Mouse (Mus musculus) heart, embryonic 16.5 days (tissue): ENCODE results near the gene Pfdn2. TPM values are rescaled to one million over a fixed set of nuclear protein-coding genes. Genes with fewer than 3 reads are reported as not detected.
"Not testable (repeated sequence)": the region's sequence is repeated elsewhere in the genome, so short reads cannot be mapped to it uniquely, and the experiment has no call there.

Experiments
- ATAC-seq: fragments of 200-750 bp; cut with Nextera tagmentation; replicated peaks from 2 replicates; pipeline ENCODE4 v1.8.0; 2017; ENCODE audit warnings: moderate number of reproducible peaks; ENCODE audit not compliant: insufficient read depth, low FRiP score; ENCODE audit errors: extremely low read depth
- H3K27ac ChIP-seq: fragments of 300-500 bp; sonication (generic); 2 replicates; pipeline ENCODE4 v1.5.1; 2014; ENCODE audit warnings: mild to moderate bottlenecking, low read length, control low read depth, moderate library complexity
- H3K27me3 ChIP-seq: fragments of 300-500 bp; sonication (generic); 2 replicates; pipeline ENCODE4 v1.6.1; 2014; ENCODE audit warnings: low read length, mixed read lengths; ENCODE audit not compliant: control insufficient read depth, insufficient read depth
- H3K36me3 ChIP-seq: fragments of 300-500 bp; sonication (generic); 2 replicates; pipeline ENCODE4 v1.6.1; 2014; ENCODE audit not compliant: control insufficient read depth, insufficient read depth
- H3K4me1 ChIP-seq: fragments of 300-500 bp; sonication (generic); 2 replicates; pipeline ENCODE4 v1.6.1; 2014; ENCODE audit warnings: low read length, mixed read lengths; ENCODE audit not compliant: control insufficient read depth, insufficient read depth
- H3K4me2 ChIP-seq: fragments of 300-500 bp; sonication (generic); 2 replicates; pipeline ENCODE4 v1.6.1; 2014; ENCODE audit warnings: low read depth, mild to moderate bottlenecking, control low read depth, low read length
- H3K4me3 ChIP-seq: fragments of 300-500 bp; sonication (generic); 2 replicates; pipeline ENCODE4 v1.5.1; 2014; ENCODE audit warnings: mild to moderate bottlenecking, control low read depth, low read length
- H3K9ac ChIP-seq: fragments of 300-500 bp; sonication (generic); 2 replicates; pipeline ENCODE4 v1.6.1; 2014; ENCODE audit warnings: low read length, control low read depth
- H3K9me3 ChIP-seq: fragments of 300-500 bp; sonication (generic); replicated peaks from 2 replicates; pipeline ENCODE4 v1.6.1; 2016; ENCODE audit warnings: low read length; ENCODE audit not compliant: control insufficient read depth
- WGBS: fragments of 180-500 bp; shearing (Covaris S2); extraction: QIAGEN DNeasy Blood & Tissue Kit; methylation state at CpG from one replicate; pipeline ENCODE4 v1.1.7; 2014; 5-methylcytosine and 5-hydroxymethylcytosine counted together
- polyA plus RNA-seq: library from polyadenylated mRNA; unstranded; fragments of >200 nt; fragmentation: Nextera tagmentation; extraction: Ambion mirVana; gene quantifications from 2 replicates; pipeline ENCODE4 v1.2.1, GENCODE M21; 2015

Pfdn2 gene
- polyA plus RNA-seq, 1 experiment from 2014 or later = 84.5 TPM

- H3K27me3 ChIP-seq, H3K9ac ChIP-seq, H3K4me3 ChIP-seq, H3K36me3 ChIP-seq, H3K9me3 ChIP-seq, ATAC-seq, H3K27ac ChIP-seq, H3K4me2 ChIP-seq: not testable (repeated sequence)
- 73% methylated on average over 4 of the region's 4 CpGs for WGBS
- peaks cover 24% of the 10 kb centered on the region for H3K4me1 ChIP-seq
These were observed 18.9 kb upstream of the Pfdn2 start for GRCm38 (mm10) chr1:171326588-171326987.

- WGBS = 15% methylated on average over 9 of the region's 9 CpGs
- H3K27me3 ChIP-seq = no peaks in the 10 kb centered on the region
These were observed 17.2 kb upstream of the Pfdn2 start for GRCm38 (mm10) chr1:171328244-171328643.

GRCm38 (mm10) chr1:171328839-171329432 is 16.5 kb upstream of the Pfdn2 start, which contains the start of gene Dedd:
TSS of gene Dedd (plus strand) at chr1:171329145.
- peak within 1 kb of the TSS; percentile 100 for H3K27ac ChIP-seq
- WGBS = under 1% methylated on average over 41 of the region's 48 CpGs
- H3K27me3 ChIP-seq = no peaks in the 10 kb centered on the region
- no peaks in the 10 kb centered on the region for H3K9me3 ChIP-seq
- H3K36me3 ChIP-seq = no peaks in the 10 kb centered on the region
- H3K9ac ChIP-seq = peak within 1 kb of the TSS; percentile 99
- H3K4me3 ChIP-seq = peak within 1 kb of the TSS; percentile 93
- peaks cover 33% of the 10 kb centered on the region for H3K4me1 ChIP-seq
- peak; percentile 90 for ATAC-seq
- peak within 1 kb of the TSS; percentile 97 for H3K4me2 ChIP-seq

More at GRCm38 (mm10) chr1:171328244-171328643, 17.2 kb upstream of the Pfdn2 start:
- Histone ChIP-seq H3K4me2 (peak overlapping the region; percentile 97), H3K4me3 (peak overlapping the region; percentile 93), H3K9ac (peak overlapping the region; percentile 99), H3K27ac (peak overlapping the region; percentile 100), H3K9me3 (no peaks in the 10 kb centered on the region), H3K36me3 (no peaks in the 10 kb centered on the region), H3K4me1 (peaks cover 32% of the 10 kb centered on the region)
- ATAC-seq = no peak

- Histone ChIP-seq H3K27ac (peak overlapping the region; percentile 100), H3K27me3 (no peaks in the 10 kb centered on the region), H3K4me2 (peak overlapping the region; percentile 97), H3K4me1 (peaks cover 33% of the 10 kb centered on the region), H3K9ac (peak overlapping the region; percentile 99), H3K36me3 (no peaks in the 10 kb centered on the region), H3K4me3 (peak overlapping the region; percentile 93), H3K9me3 (no peaks in the 10 kb centered on the region)
- peak; percentile 84 for ATAC-seq
- under 1% methylated on average over 44 of the region's 61 CpGs for WGBS
These were observed 15.8 kb upstream of the Pfdn2 start for GRCm38 (mm10) chr1:171329433-171330215.

- H3K4me1 ChIP-seq = peaks cover 33% of the 10 kb centered on the region
- H3K9me3 ChIP-seq = no peaks in the 10 kb centered on the region
- peak overlapping the region; percentile 100 for H3K27ac ChIP-seq
- H3K4me2 ChIP-seq = peak overlapping the region; percentile 97
- no peaks in the 10 kb centered on the region for H3K36me3 ChIP-seq
- no peak for ATAC-seq
- peak overlapping the region; percentile 93 for H3K4me3 ChIP-seq
- peak overlapping the region; percentile 99 for H3K9ac ChIP-seq
- H3K27me3 ChIP-seq = no peaks in the 10 kb centered on the region
- WGBS = under 1% methylated on average over 4 of the region's 4 CpGs
These were observed 15.3 kb upstream of the Pfdn2 start for GRCm38 (mm10) chr1:171330216-171330560.

- H3K36me3 ChIP-seq = peaks cover 39% of the 10 kb centered on the region
- 93% methylated on average over 16 of the region's 16 CpGs for WGBS
- no peak for ATAC-seq
- H3K27ac ChIP-seq = no peak overlapping the region
- H3K9ac ChIP-seq = no peak overlapping the region
- H3K4me1 ChIP-seq = peaks cover 12% of the 10 kb centered on the region
- H3K27me3 ChIP-seq = no peaks in the 10 kb centered on the region
- H3K4me3 ChIP-seq = no peak overlapping the region
- no peak overlapping the region for H3K4me2 ChIP-seq
- 0 out of 2 replicates have a peak, but pooled peaks cover 4% of the 10 kb centered on the region for H3K9me3 ChIP-seq
These were observed 2.9 kb upstream of the Pfdn2 start for GRCm38 (mm10) chr1:171342262-171343207.

GRCm38 (mm10) chr1:171343922-171344677 is 1.4 kb upstream of the Pfdn2 start:
- ATAC-seq = peak; percentile 16; the same call in 1 of the 2 replicates

GRCm38 (mm10) chr1:171344715-171345114 is 755 bp upstream of the Pfdn2 start:
- Histone ChIP-seq H3K36me3 (peaks cover 24% of the 10 kb centered on the region), H3K9me3 (0 out of 2 replicates have a peak, but pooled peaks cover 4% of the 10 kb centered on the region), H3K4me1 (peaks cover 12% of the 10 kb centered on the region), H3K27me3 (no peaks in the 10 kb centered on the region), H3K4me3 (peak overlapping the region; percentile 77), H3K9ac (peak overlapping the region; percentile 80), H3K4me2 (peak overlapping the region; percentile 65), H3K27ac (peak overlapping the region; percentile 69)
- no peak for ATAC-seq
- 69% methylated on average over 9 of the region's 9 CpGs for WGBS

More at GRCm38 (mm10) chr1:171343922-171344677, 1.4 kb upstream of the Pfdn2 start:
- 0 out of 2 replicates have a peak, but pooled peaks cover 4% of the 10 kb centered on the region for H3K9me3 ChIP-seq
- peaks cover 28% of the 10 kb centered on the region for H3K36me3 ChIP-seq
- no peak overlapping the region for H3K27ac ChIP-seq
- H3K4me3 ChIP-seq = no peak overlapping the region
- H3K27me3 ChIP-seq = no peaks in the 10 kb centered on the region
- no peak overlapping the region for H3K9ac ChIP-seq
- peak overlapping the region; percentile 65; the same call in 1 of the 2 replicates for H3K4me2 ChIP-seq
- H3K4me1 ChIP-seq = peaks cover 12% of the 10 kb centered on the region
- 74% methylated on average over 9 of the region's 9 CpGs for WGBS
